Mouse (Mus musculus) thymus, adult 2 months (tissue): ENCODE data around the gene Nr4a1. TPM values are rescaled to one million over a fixed set of nuclear protein-coding genes. Genes with fewer than 3 reads are reported as not detected.

Experiments used
- DNase-seq: peaks from one replicate; pipeline ENCODE4 v3.0.0; 2021
- H3K27ac ChIP-seq: fragments of 200-500 bp; 2 replicates; pipeline ENCODE4 v1.5.1; 2012; ENCODE audit warnings: low read length, control low read depth; ENCODE audit not compliant: control insufficient read depth, insufficient read depth
- H3K27me3 ChIP-seq: fragments of 200-500 bp; 2 replicates; pipeline ENCODE4 v1.6.1; 2012; ENCODE audit warnings: mild to moderate bottlenecking, low read length, moderate library complexity, mixed read lengths; ENCODE audit not compliant: control insufficient read depth, insufficient read depth
- H3K36me3 ChIP-seq: fragments of 200-500 bp; 2 replicates; pipeline ENCODE4 v1.6.1; 2012; ENCODE audit warnings: mild to moderate bottlenecking, low read length, moderate library complexity; ENCODE audit not compliant: control insufficient read depth, insufficient read depth
- H3K4me1 ChIP-seq: fragments of 200-500 bp; replicated peaks from 2 replicates; pipeline ENCODE4 v1.6.1; 2012; ENCODE audit warnings: low read length; ENCODE audit not compliant: control insufficient read depth, insufficient read depth
- H3K4me3 ChIP-seq: fragments of 200-500 bp; 2 replicates; pipeline ENCODE4 v1.5.1; 2012; ENCODE audit warnings: mild to moderate bottlenecking, low read length, control low read depth, moderate library complexity; ENCODE audit not compliant: control insufficient read depth, insufficient read depth
- CTCF ChIP-seq: fragments of 200-500 bp; IDR thresholded peaks from 2 replicates; pipeline ENCODE4 v1.5.1; 2012; ENCODE audit warnings: mild to moderate bottlenecking, control low read depth, low read length, moderate library complexity, borderline replicate concordance; ENCODE audit not compliant: control insufficient read depth, poor library complexity, insufficient read depth; ENCODE audit errors: extremely low read depth
- POLR2A ChIP-seq: fragments of 200-500 bp; IDR thresholded peaks from 2 replicates; pipeline ENCODE4 v1.6.1; 2012; ENCODE audit warnings: mild to moderate bottlenecking, low read length, control low read depth, moderate library complexity; ENCODE audit not compliant: control insufficient read depth, poor library complexity, insufficient read depth; ENCODE audit errors: extremely low read depth
- WGBS: fragments of 180-500 bp; shearing (Covaris S2); methylation state at CpG from one replicate; pipeline ENCODE4 v1.1.7; 2018; 5-methylcytosine and 5-hydroxymethylcytosine counted together
- polyA plus RNA-seq: library from polyadenylated mRNA; depleted of rRNA; stranded (reverse); fragments of >200 nt; gene quantifications from 2 replicates; pipeline ENCODE4 v1.2.3, GENCODE M21; 2012

The Nr4a1 gene
- polyA plus RNA-seq, 1 experiment, result 164 TPM

- no peak for DNase-seq
- Histone ChIP-seq H3K4me3 (peak overlapping the region; percentile 41), H3K36me3 (no peaks in the 10 kb centered on the region), H3K4me1 (peaks cover 59% of the 10 kb centered on the region), H3K27me3 (no peaks in the 10 kb centered on the region), H3K27ac (peak overlapping the region; percentile 5; the same call in 1 of the 2 replicates)
- TF ChIP-seq CTCF (no peak), POLR2A (no peak)
- 37% methylated on average over 3 of the region's 3 CpGs for WGBS
Observed at GRCm38 (mm10) chr15:101253563-101253885, 545 bp upstream of the Nr4a1 start.

DNA sequence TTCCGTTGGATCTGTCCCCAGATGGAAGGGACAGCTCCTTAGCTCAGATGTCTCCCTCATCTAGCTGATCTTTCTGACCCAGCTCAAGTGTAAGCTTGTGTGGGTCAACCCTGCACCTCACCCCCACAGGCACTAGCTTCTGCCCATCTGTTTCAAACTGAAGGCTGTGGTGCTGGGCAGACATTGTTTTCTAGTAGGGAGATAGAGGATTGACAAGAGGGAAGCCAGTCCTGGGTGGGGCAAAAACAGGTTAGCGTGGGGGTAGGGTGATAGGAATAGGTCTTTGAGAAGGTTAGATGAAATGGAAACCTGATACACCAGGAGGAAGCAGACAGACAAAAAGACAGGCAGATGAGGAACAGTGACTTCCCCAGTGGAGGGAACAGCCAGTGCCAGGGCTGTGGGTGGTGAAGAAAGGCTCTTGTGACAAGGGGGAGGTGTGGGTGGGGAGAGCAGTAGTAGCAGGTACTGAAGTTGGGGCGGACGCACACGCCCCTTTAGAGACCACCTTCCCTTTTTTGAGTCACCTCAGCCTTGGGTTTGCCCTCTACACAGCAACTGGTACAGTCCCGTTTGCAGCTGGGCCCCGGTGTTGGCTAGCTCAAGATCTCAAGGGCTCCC lies 1.9 kb downstream of the Nr4a1 start:
- H3K4me1 ChIP-seq, result peaks cover 73% of the 10 kb centered on the region
- no peaks in the 10 kb centered on the region for H3K36me3 ChIP-seq
- WGBS, result 24% methylated on average over 7 of the region's 7 CpGs
- H3K27me3 ChIP-seq, result no peaks in the 10 kb centered on the region
- TF ChIP-seq CTCF (no peak), POLR2A (no peak)
- no peak overlapping the region for H3K4me3 ChIP-seq
- H3K27ac ChIP-seq, result peak overlapping the region; percentile 25; the same call in 1 of the 2 replicates
- no peak for DNase-seq

GRCm38 (mm10) chr15:101256463-101257206 lies 2.6 kb downstream of the Nr4a1 start:
- Histone ChIP-seq H3K4me3 (no peak overlapping the region), H3K27ac (peak overlapping the region; percentile 5; the same call in 1 of the 2 replicates), H3K27me3 (no peaks in the 10 kb centered on the region), H3K4me1 (peaks cover 75% of the 10 kb centered on the region), H3K36me3 (no peaks in the 10 kb centered on the region)
- 75% methylated on average over 14 of the region's 14 CpGs for WGBS
- DNase-seq, result no peak
- TF ChIP-seq CTCF (no peak), POLR2A (no peak)

DNA sequence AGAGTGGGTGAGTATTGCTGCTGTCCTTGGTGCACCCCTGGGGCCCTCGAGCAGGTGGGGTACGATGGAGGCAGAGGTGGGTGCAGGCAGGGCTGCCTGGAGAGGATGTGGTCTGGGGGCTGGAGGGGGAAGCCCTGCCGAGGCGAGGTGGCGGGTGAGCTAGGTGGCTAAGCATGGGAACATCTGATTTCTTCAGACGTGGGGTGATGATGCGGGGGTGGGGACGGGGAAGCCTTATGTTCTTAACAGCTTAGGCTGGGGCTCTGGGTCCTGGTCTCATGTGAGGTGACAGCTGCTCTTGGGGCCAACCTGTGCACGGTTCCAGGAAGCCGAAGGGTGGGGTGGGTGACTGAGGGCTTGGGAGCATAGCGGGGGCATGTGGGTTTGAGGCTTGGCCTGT lies 4.4 kb downstream of the Nr4a1 start:
- Histone ChIP-seq H3K4me3 (no peak overlapping the region), H3K27me3 (no peaks in the 10 kb centered on the region), H3K36me3 (no peaks in the 10 kb centered on the region), H3K27ac (peak overlapping the region; percentile 56), H3K4me1 (peaks cover 87% of the 10 kb centered on the region)
- WGBS, result 3% methylated on average over 11 of the region's 11 CpGs
- peak; percentile 88 for DNase-seq
- TF ChIP-seq POLR2A (0 out of 2 replicates have a peak, but pooled peaks have one; percentile 20), CTCF (no peak)

- no peak overlapping the region for H3K27ac ChIP-seq
- no peak for TF ChIP-seq POLR2A
- no peak for TF ChIP-seq CTCF
- WGBS, result 95% methylated on average over 3 of the region's 3 CpGs
- H3K27me3 ChIP-seq, result no peaks in the 10 kb centered on the region
- no peak for DNase-seq
- peaks cover 86% of the 10 kb centered on the region for H3K4me1 ChIP-seq
- H3K36me3 ChIP-seq, result no peaks in the 10 kb centered on the region
- no peak overlapping the region for H3K4me3 ChIP-seq
Observed at GRCm38 (mm10) chr15:101259922-101260321, 5.9 kb downstream of the Nr4a1 start.

DNA sequence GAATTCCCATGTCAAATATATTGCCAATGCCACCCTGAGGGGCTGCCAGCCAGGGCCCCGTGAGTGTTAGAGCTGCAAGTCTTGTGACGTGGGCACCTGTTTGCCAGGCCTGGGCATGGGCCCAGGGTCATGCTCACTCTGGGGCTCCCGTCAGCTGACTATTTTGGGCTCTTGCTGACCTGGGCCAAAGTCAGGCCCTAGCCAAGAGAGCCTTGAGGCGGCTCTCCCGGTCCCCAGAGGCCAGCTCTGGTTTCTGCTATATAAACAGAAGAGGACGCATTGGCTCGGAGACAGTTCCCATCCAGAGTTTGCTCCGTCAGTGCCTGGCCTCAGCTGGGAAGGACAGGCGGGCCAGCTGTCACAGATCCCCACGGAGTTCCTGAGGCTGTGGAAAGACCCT lies 6.3 kb downstream of the Nr4a1 start:
- DNase-seq, result no peak
- peaks cover 85% of the 10 kb centered on the region for H3K4me1 ChIP-seq
- H3K4me3 ChIP-seq, result no peak overlapping the region
- no peak overlapping the region for H3K27ac ChIP-seq
- TF ChIP-seq POLR2A (no peak), CTCF (no peak)
- 85% methylated on average over 10 of the region's 10 CpGs for WGBS
- H3K27me3 ChIP-seq, result no peaks in the 10 kb centered on the region
- H3K36me3 ChIP-seq, result no peaks in the 10 kb centered on the region
